Mouse (Mus musculus) E14TG2a.4 (cell line): Measurements from ENCODE around the gene Sult5a1.
A peak's percentile ranks its signal among the peaks of the same experiment; 100 is the strongest.
"Not testable (repeated sequence)": the region's sequence is repeated elsewhere in the genome, so short reads cannot be mapped to it uniquely, and the experiment has no call there.

Experiments
- H3K27me3 ChIP-seq: 2 replicates; pipeline ENCODE4 v1.6.1; 2014; ENCODE audit warnings: low read length, control low read depth; ENCODE audit not compliant: insufficient read depth
- H3K36me3 ChIP-seq: 2 replicates; pipeline ENCODE4 v1.6.1; 2014; ENCODE audit warnings: low read length, control low read depth; ENCODE audit not compliant: insufficient read depth
- H3K4me1 ChIP-seq: replicated peaks from 2 replicates; pipeline ENCODE4 v1.6.1; 2014; ENCODE audit warnings: low read depth, low read length, control low read depth
- H3K4me3 ChIP-seq: replicated peaks from 2 replicates; pipeline ENCODE4 v1.5.1; 2014; ENCODE audit warnings: mild to moderate bottlenecking, low read length
- H3K9me3 ChIP-seq: 2 replicates; pipeline ENCODE4 v1.6.1; 2014; ENCODE audit warnings: low read length, control low read depth
- CTCF ChIP-seq: conservative IDR thresholded peaks from 2 replicates; pipeline ENCODE4 v1.5.1; 2014; ENCODE audit warnings: low read length
- NANOG ChIP-seq: IDR thresholded peaks from 2 replicates; pipeline ENCODE4 v1.6.1; 2014; ENCODE audit warnings: borderline replicate concordance, low read length, mixed read lengths
- POU5F1 ChIP-seq: IDR thresholded peaks from 2 replicates; pipeline ENCODE4 v1.6.1; 2014; ENCODE audit warnings: low read length, borderline replicate concordance

The Sult5a1 gene

DNA sequence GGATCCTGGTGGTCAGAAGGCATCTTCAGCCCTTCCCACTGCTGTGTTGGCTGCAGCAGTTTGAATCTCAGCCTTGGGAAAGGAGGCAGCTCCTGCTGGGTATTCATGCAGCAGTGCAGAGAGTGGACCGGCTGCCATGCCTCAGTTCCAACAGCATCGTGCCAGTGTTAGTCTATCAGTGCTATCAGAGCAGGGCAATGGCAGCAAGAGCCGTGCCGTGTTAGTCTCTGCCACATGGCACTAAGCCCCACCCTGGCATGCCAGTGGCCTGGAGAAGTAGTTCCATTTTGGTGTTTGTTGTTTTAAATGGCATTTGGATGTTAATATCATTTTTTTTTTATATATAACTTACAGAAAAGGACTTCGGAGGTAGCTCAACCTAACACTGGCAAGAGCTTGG, 49.2 kb downstream of the Sult5a1 start:
- Histone ChIP-seq H3K4me3 (no peak overlapping the region), H3K27me3 (peaks cover 7% of the 10 kb centered on the region), H3K9me3 (no peaks in the 10 kb centered on the region), H3K36me3 (peaks cover 17% of the 10 kb centered on the region), H3K4me1 (peaks cover 12% of the 10 kb centered on the region)
- TF ChIP-seq NANOG (no peak), CTCF (no peak), POU5F1 (no peak)

DNA sequence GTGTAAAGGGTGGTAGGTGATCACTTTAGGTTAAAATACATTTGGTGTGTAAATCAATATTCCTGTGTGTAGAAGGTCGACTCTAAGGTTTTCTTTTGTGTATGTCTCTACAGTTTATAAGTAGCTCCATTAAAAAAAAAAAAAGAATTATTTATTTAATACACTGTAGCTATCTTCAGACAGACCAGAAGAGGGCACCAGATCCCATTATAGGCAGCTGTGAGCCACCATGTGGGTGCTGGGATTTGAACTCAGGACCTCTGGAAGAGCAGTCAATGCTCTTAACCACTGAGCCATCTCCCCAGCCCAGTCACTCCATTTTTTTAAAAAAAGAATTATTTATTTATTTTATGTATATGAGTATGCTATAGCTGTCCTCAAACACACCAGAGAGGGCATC, 50.1 kb downstream of the Sult5a1 start:
- no peak for TF ChIP-seq NANOG
- TF ChIP-seq CTCF: no peak
- TF ChIP-seq POU5F1: no peak
- Histone ChIP-seq H3K27me3 (peaks cover 3% of the 10 kb centered on the region), H3K9me3 (no peaks in the 10 kb centered on the region), H3K4me3 (no peak overlapping the region), H3K4me1 (peaks cover 13% of the 10 kb centered on the region), H3K36me3 (peaks cover 26% of the 10 kb centered on the region)

DNA sequence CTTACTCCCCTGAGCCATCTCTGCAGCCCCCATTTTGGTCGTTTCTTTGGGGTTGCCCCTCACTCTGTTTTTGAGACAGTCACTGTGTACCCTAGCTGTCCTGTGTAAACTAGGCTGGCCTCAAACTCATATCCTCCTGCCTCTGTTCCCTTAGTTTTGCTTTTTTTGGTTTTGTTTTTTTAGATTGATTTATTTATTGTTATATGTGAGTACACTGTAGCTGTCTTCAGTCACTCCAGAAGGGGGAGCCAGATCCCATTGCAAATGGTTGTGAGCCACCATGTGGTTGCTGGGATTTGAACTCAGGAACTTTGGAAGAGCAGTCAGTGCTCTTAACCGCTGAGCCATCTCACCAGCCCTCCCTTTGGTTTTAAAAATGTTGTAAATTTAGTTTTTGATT, 51.6 kb downstream of the Sult5a1 start:
- no peaks in the 10 kb centered on the region for H3K27me3 ChIP-seq
- peaks cover 15% of the 10 kb centered on the region for H3K4me1 ChIP-seq
- no peaks in the 10 kb centered on the region for H3K9me3 ChIP-seq
- H3K36me3 ChIP-seq: peaks cover 29% of the 10 kb centered on the region
- no peak overlapping the region for H3K4me3 ChIP-seq
- no peak; the same call in 1 of the 2 replicates for TF ChIP-seq CTCF
- no peak for TF ChIP-seq POU5F1
- no peak for TF ChIP-seq NANOG

DNA sequence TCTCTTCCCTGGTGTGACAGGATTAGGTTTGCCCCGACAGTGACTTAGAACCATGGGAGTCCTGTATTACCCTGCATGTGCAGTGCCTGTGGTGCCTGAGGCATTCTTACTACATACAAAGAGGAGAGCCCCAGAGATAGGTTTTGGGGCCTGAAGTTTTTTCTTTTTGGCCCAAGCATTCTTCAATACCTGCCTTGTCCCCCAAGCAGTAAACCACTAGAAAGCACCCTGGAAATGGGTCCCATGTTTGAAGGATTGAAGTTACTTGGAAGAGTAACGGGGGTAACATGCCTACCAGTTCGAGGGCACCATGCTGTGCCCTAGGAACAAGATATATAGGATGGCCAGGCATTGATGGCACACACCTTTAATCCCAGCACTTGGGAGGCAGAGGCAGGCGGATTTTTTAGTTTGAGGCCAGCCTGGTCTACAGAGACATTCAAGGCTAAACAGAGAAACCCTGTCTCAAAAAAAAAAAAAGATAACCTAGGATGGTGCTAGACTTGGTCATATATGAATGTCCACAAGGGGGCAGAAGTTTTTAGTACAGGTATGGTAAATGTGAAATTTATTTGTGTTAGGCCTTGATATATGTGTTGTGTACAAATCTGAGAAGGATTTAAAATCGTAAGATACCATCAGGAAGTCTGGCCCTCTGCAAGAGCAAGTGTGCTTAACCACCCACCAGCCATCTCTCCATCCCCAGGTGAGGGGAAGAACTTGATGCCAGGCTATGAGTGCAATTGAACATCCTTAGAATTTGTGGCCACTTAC, 52.4 kb downstream of the Sult5a1 start:
- Histone ChIP-seq H3K36me3 (peaks cover 29% of the 10 kb centered on the region), H3K27me3 (no peaks in the 10 kb centered on the region), H3K9me3 (no peaks in the 10 kb centered on the region), H3K4me1 (peaks cover 21% of the 10 kb centered on the region), H3K4me3 (no peak overlapping the region)
- peak; percentile 15; the same call in 1 of the 2 replicates for TF ChIP-seq CTCF
- no peak for TF ChIP-seq NANOG
- no peak for TF ChIP-seq POU5F1

DNA sequence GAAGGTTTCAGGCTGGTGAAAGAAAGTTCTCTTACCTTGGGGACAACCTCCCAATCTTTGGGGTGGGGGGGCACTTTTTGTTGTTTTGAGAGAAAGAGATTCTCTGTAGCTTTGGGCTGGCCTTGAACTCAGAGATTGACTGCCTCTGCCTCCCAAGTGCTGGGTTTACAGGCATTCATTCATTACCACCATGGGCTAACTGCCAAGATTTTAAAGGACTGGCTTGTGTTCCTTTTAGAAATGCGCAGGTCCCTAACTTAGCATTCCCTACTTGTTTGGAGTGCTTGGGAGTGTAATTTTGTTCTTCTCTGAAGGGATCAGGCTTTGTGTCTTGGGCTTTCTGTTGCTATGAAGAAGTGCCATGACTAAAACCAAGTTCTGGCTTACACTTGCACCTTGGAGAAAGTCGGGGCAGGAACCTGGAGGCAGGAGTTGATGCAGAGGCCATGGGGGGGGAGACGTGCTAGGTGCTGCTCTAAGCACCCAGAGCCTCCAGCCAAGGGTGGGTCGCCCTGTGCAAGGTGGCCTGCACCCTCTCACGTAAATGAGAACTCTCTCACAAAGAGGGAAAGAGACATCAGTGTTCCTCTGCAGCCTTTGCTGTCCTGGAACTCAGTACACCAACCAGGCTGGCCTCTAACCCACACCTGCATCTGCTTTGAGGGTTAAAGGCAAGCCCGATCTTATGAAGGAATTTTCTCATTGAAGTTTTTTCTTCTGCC, 53.9 kb downstream of the Sult5a1 start:
- no peaks in the 10 kb centered on the region for H3K27me3 ChIP-seq
- H3K4me1 ChIP-seq: peaks cover 33% of the 10 kb centered on the region
- H3K4me3 ChIP-seq: peak overlapping the region; percentile 95
- H3K9me3 ChIP-seq: no peaks in the 10 kb centered on the region
- H3K36me3 ChIP-seq: peaks cover 29% of the 10 kb centered on the region
- TF ChIP-seq NANOG: no peak
- TF ChIP-seq POU5F1: no peak
- TF ChIP-seq CTCF: no peak

DNA sequence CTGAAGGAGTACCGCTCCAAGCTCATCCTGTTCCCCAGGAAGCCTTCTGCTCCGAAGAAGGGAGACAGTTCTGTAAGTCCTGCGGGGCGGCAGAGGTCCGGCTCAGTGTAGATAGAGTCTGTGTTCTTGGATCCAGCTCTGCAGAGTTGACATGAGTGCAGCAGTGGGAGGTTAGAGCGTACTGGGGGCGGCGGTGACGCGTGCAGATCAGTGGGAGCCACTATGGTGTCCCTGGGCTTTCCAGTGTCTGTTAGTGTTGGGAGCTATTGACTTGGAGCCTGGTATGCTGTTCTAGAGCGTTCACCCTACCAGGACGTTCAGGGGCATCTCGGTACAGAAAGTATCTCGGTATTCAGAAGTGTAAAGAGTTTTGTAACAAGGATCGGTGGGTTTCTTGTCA, 54.8 kb downstream of the Sult5a1 start:
- no peaks in the 10 kb centered on the region for H3K9me3 ChIP-seq
- H3K36me3 ChIP-seq: peaks cover 29% of the 10 kb centered on the region
- peak overlapping the region; percentile 95 for H3K4me3 ChIP-seq
- no peak for TF ChIP-seq NANOG
- TF ChIP-seq POU5F1: no peak
- no peak for TF ChIP-seq CTCF
- H3K4me1 ChIP-seq: peaks cover 38% of the 10 kb centered on the region
- H3K27me3 ChIP-seq: no peaks in the 10 kb centered on the region

DNA sequence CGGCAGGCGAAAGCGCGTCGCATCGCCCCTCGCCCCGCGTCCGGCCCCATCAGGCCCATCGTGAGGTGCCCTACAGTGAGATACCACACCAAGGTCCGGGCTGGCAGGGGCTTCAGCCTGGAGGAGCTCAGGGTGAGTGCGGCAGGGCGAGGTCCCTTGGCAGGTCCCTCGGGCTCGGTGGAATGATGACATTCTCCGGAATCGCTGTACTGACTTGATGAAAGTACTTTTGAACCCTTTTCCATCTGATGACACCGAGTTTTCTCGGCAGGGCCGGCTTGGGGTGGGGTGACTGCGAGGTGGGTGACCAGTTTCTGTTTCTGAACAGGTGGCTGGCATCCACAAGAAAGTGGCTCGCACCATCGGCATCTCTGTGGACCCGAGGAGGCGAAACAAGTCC, 55.3 kb downstream of the Sult5a1 start:
- H3K36me3 ChIP-seq: peaks cover 29% of the 10 kb centered on the region
- not testable (repeated sequence) for H3K9me3 ChIP-seq, H3K27me3 ChIP-seq
- peak overlapping the region; percentile 95 for H3K4me3 ChIP-seq
- peaks cover 41% of the 10 kb centered on the region for H3K4me1 ChIP-seq

DNA sequence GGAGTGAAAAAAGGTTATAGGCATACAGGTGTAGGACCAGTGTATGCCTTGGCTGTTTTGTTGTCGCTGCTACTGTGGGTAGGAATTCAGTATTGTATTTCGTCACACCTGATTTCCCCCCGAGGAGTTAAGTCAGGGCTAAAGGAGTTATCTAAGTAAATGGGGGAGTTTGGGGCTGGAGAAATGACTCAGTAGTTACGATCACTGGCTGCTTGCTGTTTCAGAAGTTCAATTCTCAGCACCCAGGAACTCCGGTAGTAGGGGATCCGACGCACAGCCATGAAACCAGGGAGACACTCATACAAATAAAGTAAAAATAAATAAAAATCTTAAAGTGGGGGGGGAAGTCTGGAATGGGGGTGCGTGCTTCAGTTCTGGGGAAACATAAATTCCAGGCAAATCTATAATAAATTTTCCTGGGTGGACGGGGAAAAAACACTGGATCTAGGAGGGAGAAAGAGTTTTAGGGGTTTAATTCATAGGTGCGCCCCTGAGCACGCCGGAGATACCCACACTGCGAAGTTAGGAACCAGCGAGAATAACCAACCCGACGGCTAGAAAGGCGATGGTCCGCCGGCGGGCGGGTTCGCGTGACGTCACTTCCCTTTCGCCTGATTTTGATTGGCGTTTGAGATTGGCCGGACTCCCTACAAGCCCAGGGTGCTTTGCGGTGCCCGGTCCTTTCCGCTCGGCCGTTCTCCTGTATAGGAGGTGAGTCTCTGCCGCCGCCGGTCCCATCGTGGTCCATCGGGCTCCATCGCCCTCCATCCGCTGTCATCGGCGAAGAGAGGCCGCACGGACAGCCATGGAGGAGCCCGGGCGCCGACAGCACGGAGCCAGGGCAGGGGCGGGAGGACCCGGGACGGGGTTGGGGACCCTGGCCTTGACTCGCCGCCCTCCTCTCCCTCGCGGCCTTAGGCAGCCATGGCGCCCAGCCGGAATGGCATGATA, 56.1 kb downstream of the Sult5a1 start, which contains the start of gene Rpl13:
Gene Rpl13 (plus strand): TSS at position 616 of the 951 bp plus-strand sequence.
- Histone ChIP-seq H3K4me3 (peak within 1 kb of the TSS; percentile 95), H3K9me3 (no peaks in the 10 kb centered on the region), H3K27me3 (no peaks in the 10 kb centered on the region), H3K36me3 (peaks cover 37% of the 10 kb centered on the region), H3K4me1 (peaks cover 50% of the 10 kb centered on the region)
- TF ChIP-seq NANOG (no peak), POU5F1 (no peak), CTCF (no peak)
